Mouse (Mus musculus): ENCODE measurements around the gene Apob.

DNA sequence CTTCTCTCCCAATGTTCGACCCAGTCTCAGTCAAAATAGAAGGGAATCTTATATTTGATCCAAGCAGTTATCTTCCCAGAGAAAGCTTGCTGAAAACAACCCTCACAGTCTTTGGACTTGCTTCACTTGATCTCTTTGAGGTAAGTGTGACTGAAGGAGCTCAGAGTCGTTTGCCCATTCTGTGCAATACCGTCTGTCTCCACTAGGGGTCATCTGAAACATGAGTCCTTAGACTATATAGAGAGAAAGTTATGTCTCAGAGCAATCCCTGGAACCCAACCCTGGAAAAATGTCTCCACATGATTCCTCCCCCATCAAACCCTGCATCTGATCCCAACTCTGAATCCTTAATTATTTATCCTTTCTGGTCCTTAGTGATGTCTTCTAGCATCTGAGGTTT, 13.4 kb downstream of the Apob start:
- TF ChIP-seq POLR2A (IDR thresholded peaks at IDR 0.05; ENCODE audit: borderline replicate concordance, control insufficient read depth, low read depth, low read length): no peak
- no peak for TF ChIP-seq CTCF (IDR thresholded peaks at IDR 0.05; ENCODE audit: control insufficient read depth, insufficient read depth, low read length)
